Mouse (Mus musculus) brain, embryonic 18.5 days (tissue): ENCODE data around the gene Msx1.

Experiments
- DNase-seq: peaks from one replicate; pipeline ENCODE4 v3.0.0-alpha.2; 2012; ENCODE audit warnings: low read depth, low spot score

The Msx1 gene

GRCm38 (mm10) chr5:37826706-37827625, 2.6 kb upstream of the Msx1 start:
- DNase-seq, result no peak

DNA sequence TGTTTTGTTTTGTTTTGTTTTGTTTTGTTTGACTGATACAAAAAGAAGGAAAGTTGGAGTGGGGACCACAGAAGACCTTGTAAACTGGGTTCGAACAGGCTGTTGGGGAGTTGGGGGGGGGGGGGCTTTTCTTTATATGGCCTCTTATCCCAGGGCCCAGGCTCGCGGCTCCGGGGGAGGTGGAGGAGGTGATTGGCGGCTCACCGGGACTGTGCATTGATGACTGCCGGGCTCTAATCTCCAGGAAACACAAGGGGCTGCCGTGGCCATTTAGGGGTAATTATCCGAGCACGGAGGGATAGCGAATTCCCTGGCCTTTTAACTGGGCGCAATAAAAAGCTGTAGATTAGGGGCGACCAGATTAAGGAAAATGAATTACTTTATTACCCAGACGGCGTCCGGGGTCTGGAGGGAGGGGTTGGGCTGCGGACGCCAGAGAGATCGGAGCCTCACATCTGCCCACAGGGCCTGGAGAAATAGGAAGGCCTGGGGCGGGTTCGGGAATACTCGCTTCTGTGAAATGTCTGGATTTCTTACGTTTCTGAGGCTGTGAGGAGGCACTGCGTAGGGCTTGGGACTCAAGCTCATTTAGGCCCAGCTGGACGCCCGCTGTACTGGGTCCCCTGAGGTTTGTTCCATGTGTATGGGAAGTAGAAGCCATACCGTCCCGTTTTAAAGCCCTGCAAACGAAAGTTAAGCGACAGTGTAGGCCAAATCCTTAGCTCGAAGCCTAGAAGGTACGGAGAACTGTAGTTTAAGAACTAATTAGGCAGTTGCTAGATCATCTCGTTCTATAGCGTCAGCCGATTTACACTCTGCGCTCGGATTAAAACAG, 1.4 kb upstream of the Msx1 start:
- DNase-seq, result no peak

- no peak for DNase-seq
These were observed 773 bp upstream of the Msx1 start for GRCm38 (mm10) chr5:37825111-37825600.

DNA sequence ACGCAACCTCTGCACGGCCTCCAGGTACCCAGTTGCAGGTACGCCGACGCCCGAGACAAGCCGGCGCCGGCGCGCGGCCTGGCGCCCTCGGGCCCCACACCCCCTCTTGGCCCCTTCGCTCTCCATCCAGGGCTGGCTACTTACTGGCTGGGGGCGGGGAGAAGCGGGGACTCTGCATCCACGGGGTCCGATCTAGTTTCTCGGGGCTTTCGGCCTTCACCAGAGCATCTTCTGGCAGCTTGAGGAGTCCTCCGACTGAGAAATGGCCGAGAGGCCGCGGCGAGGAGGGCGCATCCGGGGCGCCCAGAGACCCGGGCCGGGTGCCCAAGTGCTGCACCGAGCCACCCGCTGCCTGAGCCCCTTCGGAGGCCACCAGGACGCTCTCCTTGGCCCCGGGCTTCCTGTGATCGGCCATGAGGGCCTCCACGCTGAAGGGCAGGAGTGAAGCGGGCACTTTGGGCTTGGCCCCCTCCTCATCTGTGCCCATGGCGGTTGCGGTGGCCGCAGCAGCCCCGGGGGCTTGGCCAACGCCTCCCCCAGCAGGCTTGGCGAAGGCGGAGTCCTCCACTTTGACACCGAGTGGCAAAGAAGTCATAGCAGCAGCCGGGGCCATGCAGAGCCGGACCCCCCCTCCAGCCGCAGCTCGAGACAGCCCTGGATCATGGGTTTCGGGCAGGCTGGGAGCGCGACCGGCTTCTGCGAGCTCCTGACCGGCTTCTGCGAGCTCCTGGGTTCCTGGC, 492 bp downstream of the Msx1 start:
- DNase-seq, result no peak

- DNase-seq, result no peak
These were observed 1.3 kb downstream of the Msx1 start for GRCm38 (mm10) chr5:37822791-37823720.

GRCm38 (mm10) chr5:37822116-37822707, 2.2 kb downstream of the Msx1 start:
- no peak for DNase-seq

DNA sequence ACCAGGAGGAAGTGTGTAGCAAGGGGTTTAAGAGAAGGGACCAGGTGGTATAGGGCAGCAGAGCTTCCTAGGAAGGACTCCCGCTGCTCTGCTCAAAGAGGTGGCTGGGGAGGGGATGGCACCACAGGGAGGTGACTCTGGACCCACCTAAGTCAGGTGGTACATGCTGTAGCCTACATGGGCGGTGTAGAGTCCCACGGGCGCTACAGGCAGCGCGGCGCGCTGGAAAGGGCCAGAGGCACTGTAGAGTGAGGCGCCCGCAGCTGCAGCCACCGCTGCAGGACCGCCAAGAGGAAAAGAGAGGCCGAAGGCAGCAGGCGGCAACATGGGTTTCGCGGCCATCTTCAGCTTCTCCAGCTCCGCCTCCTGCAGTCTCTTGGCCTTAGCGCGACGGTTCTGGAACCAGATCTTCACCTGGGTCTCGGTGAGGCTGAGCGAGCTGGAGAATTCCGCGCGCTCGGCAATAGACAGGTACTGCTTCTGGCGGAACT, 3.2 kb downstream of the Msx1 start:
- DNase-seq, result no peak

DNA sequence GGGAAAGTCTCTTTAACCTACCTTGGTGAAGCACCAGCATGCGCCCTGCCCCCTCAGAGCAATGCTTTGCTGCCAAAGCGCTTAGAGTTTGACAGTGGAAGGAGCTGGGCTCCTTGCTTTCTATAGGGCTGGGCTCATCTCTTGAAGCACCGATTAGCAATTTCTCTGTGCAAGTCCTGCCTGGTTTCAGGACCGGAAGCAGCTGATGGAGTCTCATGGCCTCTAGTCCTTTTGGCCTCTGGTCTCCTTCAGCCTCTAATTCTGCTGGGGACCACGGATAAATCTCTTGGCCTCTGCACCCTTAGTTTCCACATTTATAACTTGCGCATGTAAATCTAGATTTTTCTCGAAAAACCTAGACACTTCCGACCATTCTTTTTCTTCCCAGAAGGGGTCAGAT, 3.7 kb downstream of the Msx1 start:
- no peak for DNase-seq

GRCm38 (mm10) chr5:37819971-37820370, 4.4 kb downstream of the Msx1 start:
- no peak for DNase-seq

- no peak for DNase-seq
These were observed 4.8 kb downstream of the Msx1 start for GRCm38 (mm10) chr5:37819541-37819940.

DNA sequence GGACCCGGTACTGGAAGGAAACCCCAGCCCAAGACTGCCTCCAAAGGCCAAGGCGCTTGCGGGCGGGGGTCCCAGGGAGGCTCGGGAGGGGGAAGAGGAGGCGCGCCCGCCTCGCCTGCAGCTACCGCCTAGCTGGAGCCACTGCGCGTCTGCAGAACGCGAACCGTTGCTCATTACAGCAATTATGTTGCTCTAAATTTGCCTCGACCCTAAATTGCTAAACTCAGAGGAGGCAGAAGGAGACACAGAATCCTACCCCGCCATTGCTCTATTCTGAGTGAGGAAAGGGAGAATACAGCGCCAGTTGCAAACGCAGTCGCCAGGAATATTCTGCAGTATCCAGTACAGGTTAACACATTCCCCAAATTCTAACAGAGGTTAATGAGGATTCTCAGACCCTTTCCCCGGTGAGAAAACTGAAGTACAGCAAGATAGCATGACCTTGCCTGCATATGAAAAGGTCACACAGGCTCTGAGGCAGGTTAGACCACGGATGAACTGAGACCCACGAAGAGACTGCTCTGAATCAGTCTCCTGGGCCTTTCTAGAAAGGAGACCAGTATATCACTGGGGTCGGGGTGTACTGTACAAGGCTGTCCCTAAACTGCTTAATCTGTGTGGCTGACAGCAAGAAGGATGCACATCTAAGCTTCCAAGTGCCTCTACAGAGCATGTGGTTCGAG, 5.7 kb downstream of the Msx1 start:
- DNase-seq, result no peak

DNA sequence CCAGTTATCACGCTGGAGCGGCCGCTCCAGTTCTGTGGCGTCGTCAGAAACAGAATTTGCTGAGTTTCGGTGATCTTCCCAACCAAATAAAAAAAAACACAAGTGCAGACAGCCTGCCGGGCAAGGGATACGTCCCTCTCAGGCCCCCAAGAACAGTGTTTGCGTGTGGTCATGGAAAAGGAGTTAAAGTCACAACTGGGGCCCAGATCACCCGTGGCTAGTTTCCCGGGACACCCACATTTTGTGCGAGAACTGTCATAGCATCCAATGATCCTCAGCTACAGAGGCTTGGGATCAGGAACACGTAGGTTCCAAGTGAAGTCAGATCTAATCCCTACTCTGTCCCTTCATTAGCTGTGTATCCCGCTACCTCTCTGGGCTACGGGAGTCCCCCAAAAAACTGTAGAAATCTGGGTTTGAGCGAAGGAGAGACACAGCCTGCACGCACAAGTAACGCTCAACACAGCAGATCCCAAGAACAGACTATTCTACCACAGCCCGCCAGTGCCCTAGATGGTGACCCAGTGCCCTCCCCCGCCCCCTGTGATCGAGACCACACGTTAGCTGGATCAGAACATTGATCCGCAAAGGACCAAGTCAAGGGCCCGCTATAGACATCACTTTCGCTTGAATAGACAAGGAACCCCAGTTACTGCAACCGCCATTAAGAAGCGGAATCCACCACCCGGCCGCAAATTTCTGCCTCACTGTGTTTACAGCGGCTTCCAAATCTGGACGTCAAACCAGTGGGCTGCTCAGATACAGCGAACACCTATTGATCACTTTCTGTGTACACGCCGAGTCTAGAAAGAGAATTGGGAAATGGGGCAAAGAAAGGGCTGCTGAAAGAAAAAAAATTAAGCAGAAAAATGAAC, 6.5 kb downstream of the Msx1 start:
- no peak for DNase-seq

DNA sequence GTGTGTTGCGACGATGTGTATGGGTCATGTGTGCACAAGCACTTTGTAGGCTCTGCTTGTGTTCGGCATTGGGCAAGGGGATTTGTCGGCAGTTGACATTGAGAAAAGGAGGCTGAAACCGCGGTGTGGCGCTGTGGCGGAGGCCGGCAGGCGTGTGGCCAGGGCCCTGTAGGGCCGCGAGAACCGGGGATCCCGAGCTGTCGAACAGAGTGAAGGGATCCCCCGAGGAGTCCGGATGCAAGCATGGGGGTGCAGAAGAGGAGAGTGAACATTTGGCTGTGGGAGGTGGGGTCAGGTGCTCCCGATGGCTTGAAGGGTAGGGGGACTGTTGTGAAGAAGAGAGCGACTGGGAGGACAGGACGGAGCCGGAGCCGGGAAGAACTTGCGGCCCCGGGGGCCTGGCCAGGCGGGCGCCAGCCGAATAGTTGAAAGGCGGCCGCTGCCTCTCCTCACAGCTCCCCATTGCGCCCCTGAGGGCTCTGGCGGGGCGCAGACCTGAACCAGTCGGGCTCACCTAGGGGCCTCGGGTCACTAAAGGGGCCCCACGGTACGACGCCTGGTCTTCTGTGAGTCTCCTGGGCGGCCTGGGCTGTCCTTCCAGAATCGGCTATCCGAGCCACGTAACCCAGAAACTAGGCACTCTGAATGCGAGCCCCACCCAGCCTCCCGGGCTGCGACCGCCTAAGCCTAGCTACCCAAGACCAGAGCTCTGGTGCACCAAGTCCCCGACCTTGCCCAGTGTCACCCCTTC, 7.3 kb downstream of the Msx1 start:
- DNase-seq, result no peak

- DNase-seq, result no peak
These were observed 8.5 kb downstream of the Msx1 start for GRCm38 (mm10) chr5:37815909-37816308.

- no peak for DNase-seq
These were observed 10.2 kb downstream of the Msx1 start for GRCm38 (mm10) chr5:37814169-37814568.

- DNase-seq, result no peak
These were observed 19.1 kb downstream of the Msx1 start for GRCm38 (mm10) chr5:37805291-37805690.

DNA sequence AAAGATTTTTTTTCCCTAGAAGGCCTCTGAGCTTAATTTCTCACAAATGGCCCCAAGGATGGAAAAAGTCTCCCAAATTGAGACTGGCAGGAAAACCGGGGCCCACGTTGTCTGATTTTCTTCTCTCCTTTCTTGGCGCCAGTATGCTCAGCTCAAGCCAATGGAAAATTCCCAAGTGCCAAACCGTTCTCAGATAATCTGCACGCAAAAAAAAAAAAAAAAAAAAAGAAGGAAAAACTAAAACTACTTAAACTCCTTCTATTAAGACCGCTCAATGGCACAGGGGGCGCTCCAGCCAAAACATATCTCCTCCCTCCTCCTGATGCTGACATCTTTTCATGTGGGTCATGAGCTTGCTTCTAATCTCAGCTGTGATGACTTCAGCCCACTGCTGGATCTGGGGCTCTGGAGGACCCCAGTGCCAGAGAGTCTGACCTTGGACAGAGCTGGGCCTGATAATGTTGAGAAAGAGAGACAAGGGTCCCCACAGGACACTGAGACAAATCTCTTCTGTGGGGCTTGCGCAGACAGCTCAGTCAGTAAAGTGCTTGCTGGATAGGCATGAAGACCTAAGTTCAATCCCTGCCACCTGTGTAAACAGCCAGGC, 19.8 kb downstream of the Msx1 start:
- no peak for DNase-seq
